Mouse (Mus musculus): Measurements from ENCODE around the gene Gm39566.
A peak's percentile ranks its signal among the peaks of the same experiment; 100 is the strongest.

Gm39566 gene

GRCm38 (mm10) chr11:69766872-69767624, 48.0 kb downstream of the Gm39566 start:
- no peaks in the 10 kb centered on the region for H3K27me3 ChIP-seq (ENCODE audit: control insufficient read depth, insufficient read depth, low read length, poor library complexity, severe bottlenecking)
- DNase-seq (ENCODE audit: low read depth, low spot score) = no peak

GRCm38 (mm10) chr11:69766126-69766609, 48.9 kb downstream of the Gm39566 start:
- peak; percentile 72 for DNase-seq (ENCODE audit: low read depth, low spot score)
- no peaks in the 10 kb centered on the region for H3K36me3 ChIP-seq (ENCODE audit: control insufficient read depth, insufficient read depth, low read length, poor library complexity, severe bottlenecking)
- H3K27me3 ChIP-seq (ENCODE audit: control insufficient read depth, insufficient read depth, low read length, poor library complexity, severe bottlenecking) = no peaks in the 10 kb centered on the region

More at GRCm38 (mm10) chr11:69766872-69767624, 48.0 kb downstream of the Gm39566 start:
- no peaks in the 10 kb centered on the region for H3K36me3 ChIP-seq (ENCODE audit: control insufficient read depth, insufficient read depth, low read length, poor library complexity, severe bottlenecking)

- H3K36me3 ChIP-seq (ENCODE audit: control insufficient read depth, insufficient read depth, low read length, poor library complexity, severe bottlenecking) = no peaks in the 10 kb centered on the region
- peak; percentile 65 for DNase-seq (ENCODE audit: low read depth, low spot score)
- no peaks in the 10 kb centered on the region for H3K27me3 ChIP-seq (ENCODE audit: control insufficient read depth, insufficient read depth, low read length, poor library complexity, severe bottlenecking)
Observed at GRCm38 (mm10) chr11:69765221-69766125, 49.6 kb downstream of the Gm39566 start, which contains the start of gene Zbtb4. Gene Zbtb4, plus strand, starts transcription at chr11:69765912.

- DNase-seq (ENCODE audit: low read depth, low spot score) = peak; percentile 52
- no peaks in the 10 kb centered on the region for H3K27me3 ChIP-seq (ENCODE audit: control insufficient read depth, insufficient read depth, low read length, poor library complexity, severe bottlenecking)
Observed at GRCm38 (mm10) chr11:69763551-69763950, 51.5 kb downstream of the Gm39566 start.

GRCm38 (mm10) chr11:69761868-69762267, 53.2 kb downstream of the Gm39566 start, which contains the start of gene Slc35g3:
Gene Slc35g3, minus strand, starts transcription at chr11:69761968.
- no peaks in the 10 kb centered on the region for H3K27me3 ChIP-seq (ENCODE audit: control insufficient read depth, insufficient read depth, low read length, poor library complexity, severe bottlenecking)
- no peak for DNase-seq (ENCODE audit: low read depth, low spot score)

More at GRCm38 (mm10) chr11:69763551-69763950, 51.5 kb downstream of the Gm39566 start:
- no peaks in the 10 kb centered on the region for H3K36me3 ChIP-seq (ENCODE audit: control insufficient read depth, insufficient read depth, low read length, poor library complexity, severe bottlenecking)

More at GRCm38 (mm10) chr11:69761868-69762267, 53.2 kb downstream of the Gm39566 start, which contains the start of gene Slc35g3:
- H3K36me3 ChIP-seq (ENCODE audit: control insufficient read depth, insufficient read depth, low read length, poor library complexity, severe bottlenecking) = 0 out of 2 replicates have a peak, but pooled peaks cover 1% of the 10 kb centered on the region
